Mouse (Mus musculus): Measurements from ENCODE around the gene Meaf6. TPM values are rescaled to one million over a fixed set of nuclear protein-coding genes. Genes with fewer than 3 reads are reported as not detected.
A peak's percentile ranks its signal among the peaks of the same experiment; 100 is the strongest.

Gene Meaf6
- polyA plus RNA-seq (2015; fragmentation: Nextera tagmentation; extraction: Ambion mirVana) = 150 and 151 TPM in 2 replicates

DNA sequence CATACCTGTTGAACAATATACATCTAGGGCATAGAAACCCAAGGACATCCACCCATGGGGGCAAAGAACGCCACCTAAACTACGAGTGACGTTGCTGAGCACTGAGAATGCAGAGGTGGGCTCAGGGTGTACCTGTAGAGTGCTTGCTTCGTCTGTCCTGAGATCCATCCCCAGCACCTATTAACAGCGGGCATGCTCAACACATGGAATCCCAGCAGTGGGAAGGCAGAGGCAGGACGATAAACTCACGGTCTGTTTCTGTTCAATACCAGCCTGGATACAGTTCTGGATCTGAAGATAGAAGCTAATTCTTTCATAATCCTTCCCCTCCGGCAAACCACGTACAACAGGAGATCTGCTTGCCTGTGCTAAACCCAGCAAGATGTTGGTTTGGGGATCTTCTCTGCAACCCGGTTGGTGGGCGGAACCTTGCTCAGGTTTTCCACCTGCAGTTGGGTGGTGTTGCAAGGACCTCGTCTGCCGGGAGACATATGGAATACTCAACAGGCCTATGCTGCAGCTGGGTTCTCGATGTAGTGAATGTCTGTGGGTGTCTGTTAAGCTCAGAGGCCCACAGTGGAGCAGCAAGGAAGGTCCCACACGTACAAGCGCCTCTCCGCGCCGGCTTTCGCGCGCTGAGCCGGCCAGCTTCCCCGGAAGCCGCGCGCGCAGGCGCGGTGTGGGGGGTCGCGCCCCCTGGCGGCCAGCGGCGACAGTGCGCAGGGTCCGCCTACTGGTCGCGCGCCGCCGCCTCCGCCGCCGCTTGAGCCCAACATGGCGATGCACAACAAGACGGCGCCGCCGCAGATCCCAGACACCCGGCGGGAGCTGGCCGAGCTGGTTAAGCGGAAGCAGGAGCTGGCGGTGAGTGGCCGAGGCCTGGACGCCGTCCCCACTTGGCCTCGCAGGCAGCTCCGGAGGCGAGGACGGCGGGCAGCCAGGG, at the start of gene Meaf6:
Gene Meaf6 (plus strand): TSS at position 732 of the 943 bp plus-strand sequence.
- peak within 1 kb of the TSS; percentile 99 for H3K27ac ChIP-seq (replicated peaks)
- H3K4me3 ChIP-seq = peak within 1 kb of the TSS; percentile 85
- no peaks in the 10 kb centered on the region for H3K9me3 ChIP-seq
- no peaks in the 10 kb centered on the region for H3K27me3 ChIP-seq
- H3K36me3 ChIP-seq = peaks cover 28% of the 10 kb centered on the region
- peak within 1 kb of the TSS; percentile 94 for H3K9ac ChIP-seq
- peaks cover 25% of the 10 kb centered on the region for H3K4me1 ChIP-seq (replicated peaks)
- peak; percentile 92 for ATAC-seq (ENCODE audit: low read depth)
- H3K4me2 ChIP-seq = peak within 1 kb of the TSS; percentile 82
- 1% methylated on average over 63 of the region's 63 CpGs for WGBS

- no peak for ATAC-seq (ENCODE audit: low read depth)
- H3K4me2 ChIP-seq = no peak overlapping the region
- H3K4me3 ChIP-seq = no peak overlapping the region
- H3K4me1 ChIP-seq (replicated peaks) = no peaks in the 10 kb centered on the region
- WGBS = 88% methylated on average over 7 of the region's 7 CpGs
- peaks cover 96% of the 10 kb centered on the region for H3K36me3 ChIP-seq
- no peaks in the 10 kb centered on the region for H3K9me3 ChIP-seq
- H3K9ac ChIP-seq = no peak overlapping the region
- H3K27ac ChIP-seq (replicated peaks) = no peak overlapping the region
- H3K27me3 ChIP-seq = no peaks in the 10 kb centered on the region
Observed at GRCm38 (mm10) chr4:125044454-125044853, 40.5 kb upstream of the Meaf6 start.

GRCm38 (mm10) chr4:125055385-125055784, 29.5 kb upstream of the Meaf6 start:
- 90% methylated on average over 9 of the region's 9 CpGs for WGBS
- no peaks in the 10 kb centered on the region for H3K27me3 ChIP-seq
- H3K27ac ChIP-seq (replicated peaks) = no peak overlapping the region
- H3K4me2 ChIP-seq = no peak overlapping the region
- H3K9ac ChIP-seq = no peak overlapping the region
- peaks cover 61% of the 10 kb centered on the region for H3K36me3 ChIP-seq
- no peaks in the 10 kb centered on the region; the same call in 1 of the 2 replicates for H3K4me1 ChIP-seq (replicated peaks)
- no peak for ATAC-seq (ENCODE audit: low read depth)
- no peak overlapping the region for H3K4me3 ChIP-seq
- no peaks in the 10 kb centered on the region for H3K9me3 ChIP-seq

- Histone ChIP-seq H3K9me3 (no peaks in the 10 kb centered on the region), H3K4me2 (no peak overlapping the region), H3K4me3 (no peak overlapping the region), H3K4me1 (replicated peaks) (no peaks in the 10 kb centered on the region; the same call in 1 of the 2 replicates), H3K27me3 (no peaks in the 10 kb centered on the region), H3K9ac (no peak overlapping the region), H3K36me3 (peaks cover 50% of the 10 kb centered on the region), H3K27ac (replicated peaks) (no peak overlapping the region)
- ATAC-seq (ENCODE audit: low read depth) = no peak
- WGBS = 89% methylated on average over 4 of the region's 4 CpGs
Observed at GRCm38 (mm10) chr4:125056476-125056875, 28.5 kb upstream of the Meaf6 start.

DNA sequence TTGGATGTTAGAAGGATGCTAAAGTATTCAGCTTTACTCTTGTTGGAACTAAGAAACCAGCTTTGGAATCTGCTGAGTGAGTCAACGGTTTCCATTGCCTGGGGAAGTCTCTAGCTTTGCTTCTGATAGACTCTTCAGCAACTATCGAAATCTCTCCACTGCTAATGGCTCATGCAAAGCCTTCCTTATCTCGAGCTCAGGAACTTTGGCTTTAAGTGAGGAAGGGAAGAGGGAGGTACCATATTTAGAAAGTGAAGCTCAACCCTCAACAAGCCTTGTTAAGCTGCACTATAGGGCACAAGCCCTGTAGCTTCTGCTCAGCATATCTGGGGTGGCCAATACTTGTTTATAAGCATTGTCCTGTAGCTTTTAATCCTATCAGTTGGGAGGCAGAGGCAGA, 27.7 kb upstream of the Meaf6 start:
- 60% methylated on average over 3 of the region's 3 CpGs for WGBS
- Histone ChIP-seq H3K27ac (replicated peaks) (no peak overlapping the region), H3K4me2 (no peak overlapping the region), H3K36me3 (peaks cover 42% of the 10 kb centered on the region), H3K27me3 (no peaks in the 10 kb centered on the region), H3K9me3 (no peaks in the 10 kb centered on the region), H3K4me3 (no peak overlapping the region), H3K9ac (no peak overlapping the region), H3K4me1 (replicated peaks) (no peaks in the 10 kb centered on the region; the same call in 1 of the 2 replicates)
- ATAC-seq (ENCODE audit: low read depth) = no peak

DNA sequence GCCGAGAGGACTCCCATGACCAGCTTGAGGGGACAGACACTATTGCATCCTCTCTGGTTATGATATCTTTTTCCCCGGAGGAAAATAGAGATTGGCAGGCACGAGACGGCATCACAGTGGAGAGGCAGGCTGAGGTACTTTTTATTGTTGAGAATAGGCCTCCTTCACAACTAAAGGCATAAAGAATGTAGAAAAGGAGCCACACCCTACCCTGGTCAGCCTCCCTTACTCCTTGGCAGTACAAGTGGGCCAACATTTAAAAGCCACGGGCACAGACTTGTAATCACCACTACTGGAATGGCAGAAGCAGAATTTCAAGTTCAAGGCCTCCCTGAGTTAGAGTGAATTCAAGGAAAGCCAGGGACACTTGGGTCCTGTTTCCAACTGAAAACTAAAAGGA, 26.9 kb upstream of the Meaf6 start:
- Histone ChIP-seq H3K4me2 (no peak overlapping the region), H3K27me3 (no peaks in the 10 kb centered on the region), H3K9ac (peak overlapping the region; percentile 32; the same call in 1 of the 2 replicates), H3K27ac (replicated peaks) (no peak overlapping the region), H3K4me3 (no peak overlapping the region), H3K9me3 (no peaks in the 10 kb centered on the region), H3K4me1 (replicated peaks) (no peaks in the 10 kb centered on the region; the same call in 1 of the 2 replicates), H3K36me3 (peaks cover 36% of the 10 kb centered on the region)
- no peak for ATAC-seq (ENCODE audit: low read depth)
- WGBS = 54% methylated on average over 5 of the region's 5 CpGs

GRCm38 (mm10) chr4:125059025-125059424, 25.9 kb upstream of the Meaf6 start:
- Histone ChIP-seq H3K9me3 (no peaks in the 10 kb centered on the region), H3K4me3 (peak overlapping the region; percentile 17; the same call in 1 of the 2 replicates), H3K9ac (peak overlapping the region; percentile 23), H3K36me3 (peaks cover 26% of the 10 kb centered on the region), H3K4me2 (peak overlapping the region; percentile 49), H3K4me1 (replicated peaks) (no peaks in the 10 kb centered on the region; the same call in 1 of the 2 replicates), H3K27me3 (0 out of 2 replicates have a peak, but pooled peaks cover 4% of the 10 kb centered on the region), H3K27ac (replicated peaks) (no peak overlapping the region)
- WGBS = 4% methylated on average over 8 of the region's 8 CpGs
- peak; percentile 85 for ATAC-seq (ENCODE audit: low read depth)

- WGBS = 77% methylated on average over 8 of the region's 8 CpGs
- ATAC-seq (ENCODE audit: low read depth) = no peak
- H3K9ac ChIP-seq = no peak overlapping the region
- H3K4me1 ChIP-seq (replicated peaks) = peaks cover 24% of the 10 kb centered on the region
- H3K9me3 ChIP-seq = no peaks in the 10 kb centered on the region
- no peak overlapping the region for H3K4me2 ChIP-seq
- peaks cover 5% of the 10 kb centered on the region for H3K36me3 ChIP-seq
- no peak overlapping the region for H3K4me3 ChIP-seq
- no peak overlapping the region for H3K27ac ChIP-seq (replicated peaks)
- 0 out of 2 replicates have a peak, but pooled peaks cover 11% of the 10 kb centered on the region for H3K27me3 ChIP-seq
Observed at GRCm38 (mm10) chr4:125063829-125064228, 21.1 kb upstream of the Meaf6 start.

DNA sequence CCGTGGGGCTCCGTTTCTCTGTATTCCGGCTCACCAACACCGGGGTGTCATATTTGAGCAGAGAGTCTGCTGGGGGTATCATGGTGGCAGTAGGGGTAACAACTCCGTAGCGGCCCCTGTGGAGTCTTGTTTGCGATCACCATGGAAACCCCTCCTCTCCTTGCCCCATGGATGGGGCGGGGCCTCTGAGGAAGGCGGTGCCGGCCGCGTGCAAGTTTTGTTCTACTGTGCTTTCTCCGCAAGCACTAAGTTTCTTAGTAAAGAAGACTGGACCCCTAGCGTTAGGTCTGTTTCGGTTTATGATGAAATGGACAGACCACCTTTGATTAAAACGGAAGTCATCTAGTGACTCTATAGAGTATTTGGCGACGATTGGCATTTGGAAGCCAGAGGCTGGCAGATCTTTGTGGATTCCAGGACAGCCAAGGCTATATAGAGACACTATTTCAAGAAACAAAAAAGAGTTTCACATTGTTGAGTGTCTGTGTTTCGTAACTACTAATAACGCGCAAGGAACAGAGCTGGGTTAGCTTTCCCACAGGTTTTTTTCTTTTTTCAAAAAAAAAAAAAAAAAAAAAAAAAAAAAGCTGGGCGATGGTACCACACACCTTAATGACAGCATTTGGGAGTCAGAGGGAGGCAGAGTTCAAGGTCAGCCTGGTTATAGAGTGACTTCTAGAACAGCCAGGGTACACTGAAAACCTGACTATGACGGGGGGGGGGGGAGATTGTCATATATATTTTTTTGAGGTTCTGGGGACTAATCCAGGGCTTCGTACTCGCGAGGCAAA, 19.2 kb upstream of the Meaf6 start, which contains the start of gene Dnali1:
Gene Dnali1 (minus strand): TSS at position 187 of the 791 bp plus-strand sequence.
- Histone ChIP-seq H3K4me3 (peak within 1 kb of the TSS; percentile 93), H3K9me3 (no peaks in the 10 kb centered on the region), H3K4me2 (peak within 1 kb of the TSS; percentile 91), H3K27ac (replicated peaks) (peak within 1 kb of the TSS; percentile 61; the same call in 1 of the 2 replicates), H3K27me3 (0 out of 2 replicates have a peak, but pooled peaks cover 11% of the 10 kb centered on the region), H3K36me3 (peaks cover 24% of the 10 kb centered on the region), H3K9ac (peak within 1 kb of the TSS; percentile 90), H3K4me1 (replicated peaks) (peaks cover 24% of the 10 kb centered on the region)
- 2% methylated on average over 26 of the region's 26 CpGs for WGBS
- peak; percentile 54 for ATAC-seq (ENCODE audit: low read depth)

DNA sequence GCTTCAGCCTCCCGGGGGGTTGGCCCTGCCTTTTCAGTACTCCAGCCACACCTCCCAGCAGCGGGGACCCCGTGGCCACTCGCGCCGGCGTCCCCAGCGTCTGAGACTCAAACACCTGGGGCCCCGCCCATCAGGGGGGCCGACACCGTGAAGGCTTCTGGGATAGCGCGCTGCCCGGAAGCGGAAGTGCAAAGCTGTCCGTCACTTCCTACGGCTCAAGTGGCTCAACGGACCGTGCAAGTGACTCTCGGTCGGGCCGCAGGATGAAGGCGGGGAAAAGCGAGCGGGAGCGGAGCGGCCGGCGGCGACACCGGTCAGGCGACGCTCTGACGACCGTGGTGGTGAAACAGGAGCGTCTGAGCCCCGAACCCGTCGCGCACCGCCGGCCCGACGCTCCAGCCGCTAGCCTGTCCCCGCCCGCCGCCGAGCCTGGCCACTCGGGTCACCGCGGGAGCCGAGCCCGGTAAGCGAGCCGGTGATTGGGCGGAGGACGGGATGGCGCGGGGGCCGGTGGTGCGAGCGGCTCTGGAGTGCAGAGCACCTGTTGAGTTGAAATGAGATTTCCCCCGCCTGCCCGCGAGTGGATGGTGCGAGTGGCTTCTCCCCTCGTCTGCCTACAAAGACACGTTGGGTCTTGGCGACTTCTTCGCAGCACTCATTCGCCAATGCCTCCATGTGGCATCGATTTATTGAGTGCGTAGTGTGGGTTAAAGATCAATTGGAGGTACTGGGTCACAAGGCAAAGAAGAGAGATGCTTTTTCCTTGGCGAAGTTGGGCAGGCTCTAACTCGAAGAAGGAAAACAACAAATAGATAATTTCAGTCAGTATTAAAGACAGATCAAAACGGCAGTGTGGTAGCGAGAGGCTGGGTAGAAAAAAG, 18.2 kb upstream of the Meaf6 start, which contains the start of gene Snip1:
Gene Snip1 (plus strand): TSS at position 183 of the 881 bp plus-strand sequence.
- peak within 1 kb of the TSS; percentile 61; the same call in 1 of the 2 replicates for H3K27ac ChIP-seq (replicated peaks)

GRCm38 (mm10) chr4:125077700-125078099, 7.2 kb upstream of the Meaf6 start:
- H3K9ac ChIP-seq = no peak overlapping the region
- H3K4me1 ChIP-seq (replicated peaks) = no peaks in the 10 kb centered on the region
- H3K4me3 ChIP-seq = no peak overlapping the region
- no peaks in the 10 kb centered on the region for H3K9me3 ChIP-seq
- H3K36me3 ChIP-seq = peaks cover 52% of the 10 kb centered on the region
- H3K27ac ChIP-seq (replicated peaks) = no peak overlapping the region
- 94% methylated on average over 2 of the region's 2 CpGs for WGBS
- no peaks in the 10 kb centered on the region for H3K27me3 ChIP-seq
- H3K4me2 ChIP-seq = no peak overlapping the region
- ATAC-seq (ENCODE audit: low read depth) = no peak

More for the DNA sequence above, 18.2 kb upstream of the Meaf6 start, which contains the start of gene Snip1:
- Histone ChIP-seq H3K4me1 (replicated peaks) (peaks cover 24% of the 10 kb centered on the region), H3K4me3 (peak within 1 kb of the TSS; percentile 93), H3K4me2 (peak within 1 kb of the TSS; percentile 91), H3K36me3 (peaks cover 34% of the 10 kb centered on the region), H3K27me3 (0 out of 2 replicates have a peak, but pooled peaks cover 11% of the 10 kb centered on the region), H3K9ac (peak within 1 kb of the TSS; percentile 90), H3K9me3 (no peaks in the 10 kb centered on the region)
- ATAC-seq (ENCODE audit: low read depth) = peak; percentile 88
- under 1% methylated on average over 78 of the region's 78 CpGs for WGBS

Measured in neural tube, embryonic 13.5 days (tissue).